Mouse (Mus musculus) bone marrow, adult 2 months (tissue): Measurements from ENCODE around the gene Lamc1. TPM values are rescaled to one million over a fixed set of nuclear protein-coding genes. Genes with fewer than 3 reads are reported as not detected.

Source experiments
- H3K27ac ChIP-seq: fragments of 200-500 bp; 2 replicates; pipeline ENCODE4 v1.5.1; 2012; ENCODE audit warnings: low read depth, mild to moderate bottlenecking, control low read depth, inconsistent platforms, low read length; ENCODE audit not compliant: control insufficient read depth, poor library complexity, insufficient read depth
- H3K4me1 ChIP-seq: fragments of 200-500 bp; 2 replicates; pipeline ENCODE4 v1.6.1; 2011; ENCODE audit warnings: low read length; ENCODE audit not compliant: control insufficient read depth, insufficient read depth
- H3K4me3 ChIP-seq: fragments of 200-500 bp; replicated peaks from 2 replicates; pipeline ENCODE3; 2011; ENCODE audit warnings: mild to moderate bottlenecking, low read depth, low read length, control low read depth; ENCODE audit not compliant: control insufficient read depth
- CTCF ChIP-seq: fragments of 200-500 bp; IDR thresholded peaks from 2 replicates; pipeline ENCODE4 v1.5.1; 2011; ENCODE audit warnings: low read length, control low read depth; ENCODE audit not compliant: control insufficient read depth, insufficient read depth
- POLR2A ChIP-seq: fragments of 200-500 bp; IDR thresholded peaks from 2 replicates; pipeline ENCODE4 v1.6.1; 2011; ENCODE audit warnings: low read depth, mild to moderate bottlenecking, control low read depth, low read length, borderline replicate concordance; ENCODE audit not compliant: control insufficient read depth
- WGBS: fragments of 180-500 bp; shearing (Covaris S2); methylation state at CpG from one replicate; pipeline ENCODE4 v1.1.7; 2018; 5-methylcytosine and 5-hydroxymethylcytosine counted together
- polyA plus RNA-seq: library from polyadenylated mRNA; stranded (reverse); fragments of >200 nt; gene quantifications from 2 replicates; pipeline ENCODE4 v1.2.4, GENCODE M21; 2011; ENCODE audit warnings: low replicate concordance; ENCODE audit not compliant: missing spikeins, insufficient read depth, insufficient read length

Gene Lamc1
- polyA plus RNA-seq, 1 experiment, result 10.6 TPM

DNA sequence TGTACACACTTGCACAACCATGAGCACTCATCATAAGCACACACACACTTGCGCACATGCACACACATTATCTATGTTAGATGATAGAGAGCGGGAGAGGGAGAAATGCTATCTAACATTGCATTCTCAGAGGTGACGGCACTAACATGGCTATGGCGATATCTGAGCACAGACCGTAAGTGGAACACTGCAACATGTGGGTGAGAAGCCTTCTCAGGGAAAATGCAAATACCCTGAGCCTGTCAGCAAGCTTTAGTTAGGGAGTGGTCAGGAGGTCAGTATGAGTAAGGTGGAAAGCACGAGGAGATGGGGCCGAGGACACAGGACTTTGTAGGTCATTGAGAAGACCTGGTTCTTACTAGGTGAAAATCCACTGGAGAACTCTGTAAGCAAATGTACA lies 64.3 kb downstream of the Lamc1 start:
- H3K4me1 ChIP-seq, result no peaks in the 10 kb centered on the region
- 84% methylated on average over 7 of the region's 7 CpGs for WGBS
- no peak overlapping the region for H3K4me3 ChIP-seq
- H3K27ac ChIP-seq, result no peak overlapping the region
- TF ChIP-seq CTCF, result no peak
- TF ChIP-seq POLR2A, result no peak

DNA sequence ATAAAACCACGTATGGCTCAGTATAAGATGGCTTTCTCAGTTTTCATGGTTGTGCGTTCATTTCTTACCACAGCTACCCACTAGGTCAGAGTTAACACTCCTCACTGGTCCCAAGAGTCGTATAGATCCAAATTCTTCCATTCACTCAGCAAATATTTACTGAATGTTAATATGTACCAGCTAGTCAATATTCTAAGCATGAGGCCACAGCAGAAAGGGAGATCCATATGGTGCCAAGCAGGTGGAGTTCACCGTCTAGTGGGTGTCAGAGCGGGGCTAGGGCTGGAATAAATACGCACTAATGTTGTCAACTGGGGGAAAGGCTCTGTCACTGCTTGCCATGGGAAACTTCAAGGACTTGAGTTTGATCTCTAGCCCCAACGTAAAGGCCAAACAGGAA lies 64.9 kb downstream of the Lamc1 start:
- TF ChIP-seq POLR2A, result no peak
- no peak for TF ChIP-seq CTCF
- Histone ChIP-seq H3K4me3 (no peak overlapping the region), H3K27ac (no peak overlapping the region), H3K4me1 (no peaks in the 10 kb centered on the region)
- WGBS, result 85% methylated on average over 7 of the region's 7 CpGs

DNA sequence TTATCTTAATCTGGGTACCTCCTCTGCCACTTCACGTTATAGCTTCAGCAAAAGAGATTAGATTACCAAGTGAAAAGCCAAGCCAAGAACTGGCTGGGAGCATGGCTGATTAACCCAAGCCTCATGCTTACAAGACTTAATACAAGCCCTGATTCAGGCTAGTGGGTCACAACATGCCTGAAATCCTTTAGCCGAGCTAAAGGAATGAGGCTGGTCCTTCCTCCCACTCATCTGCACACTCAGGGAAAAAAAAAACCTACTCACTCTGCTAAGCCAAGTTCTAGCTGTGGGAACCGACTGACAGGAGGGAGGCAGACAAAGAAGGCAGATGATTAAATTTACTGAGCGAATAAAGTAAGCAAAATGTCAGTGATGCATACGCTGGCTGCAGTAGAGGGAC lies 65.7 kb downstream of the Lamc1 start:
- no peak for TF ChIP-seq POLR2A
- TF ChIP-seq CTCF, result no peak
- WGBS, result 78% methylated on average over 5 of the region's 5 CpGs
- no peaks in the 10 kb centered on the region for H3K4me1 ChIP-seq
- no peak overlapping the region for H3K4me3 ChIP-seq
- H3K27ac ChIP-seq, result no peak overlapping the region

DNA sequence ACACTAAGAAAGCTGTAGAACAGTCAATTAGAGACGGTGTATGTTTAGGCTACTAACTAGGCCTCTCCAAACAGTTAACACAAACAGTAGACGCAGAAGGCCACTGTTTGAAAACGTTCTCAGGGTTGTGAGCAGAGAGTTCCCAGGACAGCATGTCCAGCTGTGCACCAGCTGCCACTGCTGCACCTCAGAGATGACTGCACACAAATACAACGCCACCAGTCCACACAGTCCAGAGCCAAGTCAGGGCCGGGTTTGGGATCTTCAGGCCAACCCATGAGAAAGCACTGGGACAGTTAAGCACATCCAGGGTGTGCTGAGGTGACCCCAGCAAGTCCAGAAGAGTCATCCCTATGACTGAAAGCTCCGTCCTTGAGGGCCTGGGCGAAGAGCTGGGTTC lies 67.0 kb downstream of the Lamc1 start:
- H3K4me1 ChIP-seq, result no peaks in the 10 kb centered on the region
- H3K4me3 ChIP-seq, result no peak overlapping the region
- TF ChIP-seq POLR2A (no peak), CTCF (no peak)
- no peak overlapping the region for H3K27ac ChIP-seq
- WGBS, result 83% methylated on average over 7 of the region's 7 CpGs

DNA sequence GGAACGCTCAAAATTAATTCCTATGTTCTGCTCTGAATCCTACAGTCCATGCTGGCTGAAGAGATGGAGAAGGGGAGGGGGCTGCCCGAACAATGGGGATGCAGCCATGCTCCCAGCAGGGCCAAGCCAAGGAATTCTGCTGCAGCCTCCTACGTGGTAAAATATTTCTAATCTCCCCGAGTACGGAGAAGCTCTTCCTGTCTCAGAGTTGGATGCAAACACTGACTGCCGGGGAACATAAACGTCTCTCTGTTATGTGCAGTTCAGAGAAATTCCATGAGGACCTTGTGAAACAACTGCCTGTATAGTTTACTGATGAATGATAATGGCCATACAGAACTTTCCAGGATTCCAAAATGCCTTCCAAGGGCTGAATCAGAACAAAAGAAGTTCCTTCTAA lies 67.5 kb downstream of the Lamc1 start:
- Histone ChIP-seq H3K4me3 (no peak overlapping the region), H3K27ac (no peak overlapping the region), H3K4me1 (no peaks in the 10 kb centered on the region)
- TF ChIP-seq POLR2A, result no peak
- no peak for TF ChIP-seq CTCF
- 73% methylated on average over 7 of the region's 7 CpGs for WGBS

DNA sequence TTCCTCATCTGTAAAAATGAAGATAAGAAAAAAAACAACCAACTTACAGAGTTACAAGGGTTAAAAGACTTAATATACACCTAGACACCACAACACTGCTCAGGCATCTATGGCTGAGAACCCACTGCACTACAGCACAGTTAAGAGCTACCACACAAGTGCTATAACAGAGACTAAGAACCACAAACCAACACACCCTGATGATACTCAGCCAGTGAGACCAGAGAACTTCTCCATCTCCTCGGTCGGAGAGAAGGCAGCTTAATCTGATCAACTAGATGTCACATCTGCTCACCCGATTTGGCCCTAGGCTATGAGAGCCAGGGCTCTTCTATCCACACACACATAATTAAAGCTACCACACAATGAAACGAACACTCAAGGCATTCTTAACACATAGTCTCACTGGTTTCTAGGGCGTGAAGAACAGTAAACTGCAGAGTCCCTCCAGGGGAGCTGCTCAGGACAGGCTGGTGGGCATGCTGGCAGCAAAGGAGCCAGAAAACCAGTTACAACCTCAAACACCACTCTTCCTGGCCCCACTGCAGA lies 72.8 kb downstream of the Lamc1 start:
- H3K4me3 ChIP-seq, result no peak overlapping the region
- H3K4me1 ChIP-seq, result no peaks in the 10 kb centered on the region
- no peak overlapping the region for H3K27ac ChIP-seq
- WGBS, result 71% methylated on average over 5 of the region's 5 CpGs
- TF ChIP-seq CTCF (no peak), POLR2A (no peak)

DNA sequence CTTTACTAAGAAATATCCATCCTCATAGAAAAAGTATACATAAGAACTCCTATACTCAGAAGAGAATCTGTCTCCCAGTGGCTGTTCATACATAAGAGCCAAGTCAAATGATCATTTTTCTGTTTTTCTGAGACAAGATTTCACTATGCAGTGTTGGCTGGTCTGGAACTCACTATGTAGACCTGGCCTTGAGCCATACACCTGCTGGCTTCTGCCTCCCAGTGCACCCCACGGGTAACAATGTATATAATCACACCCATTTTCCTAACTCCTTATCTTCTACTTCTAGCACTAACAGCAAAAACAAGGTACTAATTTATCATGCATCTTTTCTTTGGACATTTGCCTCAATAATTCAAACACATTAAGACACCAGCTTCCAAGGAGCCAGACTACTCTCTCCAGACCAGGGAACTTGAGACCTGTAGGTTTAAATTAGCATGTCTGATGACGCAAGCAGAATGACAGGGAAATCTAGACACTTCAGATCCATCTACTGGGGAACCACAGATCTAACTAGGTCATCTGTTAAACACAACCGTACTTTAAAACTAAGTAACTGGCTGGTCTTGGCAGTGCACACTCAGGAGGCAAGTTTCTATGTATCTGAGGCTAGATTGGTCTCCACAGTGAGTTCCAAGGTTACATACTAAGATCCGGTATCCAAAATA lies 79.9 kb downstream of the Lamc1 start:
- 75% methylated on average over 4 of the region's 4 CpGs for WGBS
- Histone ChIP-seq H3K4me3 (no peak overlapping the region), H3K27ac (no peak overlapping the region), H3K4me1 (no peaks in the 10 kb centered on the region)
- TF ChIP-seq CTCF (no peak), POLR2A (no peak)

DNA sequence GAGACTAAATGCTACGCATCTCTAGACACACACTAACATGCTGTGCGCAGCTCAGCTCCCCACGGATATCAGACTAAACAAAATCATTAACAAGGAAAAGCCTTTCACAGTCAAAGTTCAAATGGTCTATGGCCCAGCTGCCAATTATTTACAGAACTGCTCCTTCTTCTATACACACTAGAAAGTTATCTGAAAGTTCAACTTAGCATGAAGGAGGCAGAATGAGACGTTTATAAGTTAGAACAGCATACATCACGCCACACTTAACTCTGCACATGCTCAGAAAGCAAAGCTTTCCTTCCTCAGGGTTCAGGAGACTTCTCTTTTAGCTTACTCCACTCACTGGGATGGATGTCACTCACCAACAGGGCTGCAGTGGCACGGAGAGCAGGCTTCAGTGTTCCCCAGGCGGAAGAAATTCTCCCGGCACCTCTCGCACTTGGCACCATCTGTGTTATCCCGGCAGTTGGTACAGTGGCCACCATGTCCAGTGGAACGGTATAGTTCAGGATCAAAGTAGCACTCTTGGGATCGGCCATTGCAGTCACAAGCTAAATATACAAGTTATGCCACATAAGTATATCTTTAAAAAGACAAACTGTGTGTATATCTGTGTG lies 80.9 kb downstream of the Lamc1 start:
- Histone ChIP-seq H3K27ac (no peak overlapping the region), H3K4me3 (no peak overlapping the region), H3K4me1 (no peaks in the 10 kb centered on the region)
- 85% methylated on average over 12 of the region's 12 CpGs for WGBS
- TF ChIP-seq CTCF (no peak), POLR2A (no peak)
